Mouse (Mus musculus): Measurements from ENCODE around the gene Tnp1. TPM values are rescaled to one million over a fixed set of nuclear protein-coding genes. Genes with fewer than 3 reads are reported as not detected.

Gene Tnp1
- polyA plus RNA-seq, 1 experiment from 2014 or later, result not detected

- 80% methylated on average over 6 of the region's 6 CpGs for WGBS
- H3K4me1 ChIP-seq (ENCODE audit: control insufficient read depth, insufficient read depth, low read length), result peaks cover 9% of the 10 kb centered on the region
- H3K27ac ChIP-seq (ENCODE audit: low read length), result no peak overlapping the region
- no peaks in the 10 kb centered on the region for H3K9me3 ChIP-seq (replicated peaks; ENCODE audit: control insufficient read depth, low read length)
- no peak for ATAC-seq (replicated peaks; ENCODE audit: extremely low read depth, insufficient read depth, low FRiP score)
- no peaks in the 10 kb centered on the region for H3K27me3 ChIP-seq (ENCODE audit: control insufficient read depth, insufficient read depth, low read length)
- no peak overlapping the region for H3K9ac ChIP-seq (ENCODE audit: low read length)
- no peak overlapping the region for H3K4me3 ChIP-seq (ENCODE audit: low read length)
- H3K36me3 ChIP-seq (ENCODE audit: control insufficient read depth, insufficient read depth), result no peaks in the 10 kb centered on the region
- no peak overlapping the region for H3K4me2 ChIP-seq (ENCODE audit: low read depth, low read length)
Measured at GRCm38 (mm10) chr1:73046896-73047672, 31.4 kb upstream of the Tnp1 start.

GRCm38 (mm10) chr1:73045948-73046685 is 30.4 kb upstream of the Tnp1 start:
- no peak overlapping the region for H3K27ac ChIP-seq (ENCODE audit: low read length)

GRCm38 (mm10) chr1:73043671-73044070 is 28.0 kb upstream of the Tnp1 start:
- H3K27ac ChIP-seq (ENCODE audit: low read length), result 0 out of 2 replicates have a peak overlapping the region, but pooled peaks have one; percentile 19
- peaks cover 12% of the 10 kb centered on the region for H3K4me1 ChIP-seq (ENCODE audit: control insufficient read depth, insufficient read depth, low read length)
- H3K27me3 ChIP-seq (ENCODE audit: control insufficient read depth, insufficient read depth, low read length), result no peaks in the 10 kb centered on the region
- H3K9me3 ChIP-seq (replicated peaks; ENCODE audit: control insufficient read depth, low read length), result no peaks in the 10 kb centered on the region
- H3K36me3 ChIP-seq (ENCODE audit: control insufficient read depth, insufficient read depth), result no peaks in the 10 kb centered on the region
- peak overlapping the region; percentile 42 for H3K4me2 ChIP-seq (ENCODE audit: low read depth, low read length)
- no peak overlapping the region for H3K9ac ChIP-seq (ENCODE audit: low read length)
- peak; percentile 75 for ATAC-seq (replicated peaks; ENCODE audit: extremely low read depth, insufficient read depth, low FRiP score)
- no peak overlapping the region for H3K4me3 ChIP-seq (ENCODE audit: low read length)
- 34% methylated on average over 10 of the region's 10 CpGs for WGBS

More at GRCm38 (mm10) chr1:73045948-73046685, 30.4 kb upstream of the Tnp1 start:
- no peaks in the 10 kb centered on the region for H3K27me3 ChIP-seq (ENCODE audit: control insufficient read depth, insufficient read depth, low read length)
- H3K36me3 ChIP-seq (ENCODE audit: control insufficient read depth, insufficient read depth), result no peaks in the 10 kb centered on the region
- H3K4me3 ChIP-seq (ENCODE audit: low read length), result no peak overlapping the region
- H3K4me2 ChIP-seq (ENCODE audit: low read depth, low read length), result no peak overlapping the region
- 48% methylated on average over 9 of the region's 9 CpGs for WGBS
- no peaks in the 10 kb centered on the region for H3K9me3 ChIP-seq (replicated peaks; ENCODE audit: control insufficient read depth, low read length)
- ATAC-seq (replicated peaks; ENCODE audit: extremely low read depth, insufficient read depth, low FRiP score), result no peak
- H3K4me1 ChIP-seq (ENCODE audit: control insufficient read depth, insufficient read depth, low read length), result peaks cover 9% of the 10 kb centered on the region
- H3K9ac ChIP-seq (ENCODE audit: low read length), result no peak overlapping the region

- 78% methylated on average over 3 of the region's 3 CpGs for WGBS
- ATAC-seq (replicated peaks; ENCODE audit: extremely low read depth, insufficient read depth, low FRiP score), result no peak
- no peak overlapping the region for H3K4me2 ChIP-seq (ENCODE audit: low read depth, low read length)
- no peak overlapping the region for H3K9ac ChIP-seq (ENCODE audit: low read length)
- H3K4me3 ChIP-seq (ENCODE audit: low read length), result no peak overlapping the region
- H3K9me3 ChIP-seq (replicated peaks; ENCODE audit: control insufficient read depth, low read length), result no peaks in the 10 kb centered on the region
- H3K27me3 ChIP-seq (ENCODE audit: control insufficient read depth, insufficient read depth, low read length), result no peaks in the 10 kb centered on the region
- no peaks in the 10 kb centered on the region for H3K36me3 ChIP-seq (ENCODE audit: control insufficient read depth, insufficient read depth)
- H3K4me1 ChIP-seq (ENCODE audit: control insufficient read depth, insufficient read depth, low read length), result peaks cover 18% of the 10 kb centered on the region
- no peak overlapping the region for H3K27ac ChIP-seq (ENCODE audit: low read length)
Measured at GRCm38 (mm10) chr1:73040691-73041425, 25.1 kb upstream of the Tnp1 start.

GRCm38 (mm10) chr1:73038532-73038931 is 22.8 kb upstream of the Tnp1 start:
- H3K9ac ChIP-seq (ENCODE audit: low read length), result no peak overlapping the region
- 0 out of 2 replicates have a peak, but pooled peaks have one; percentile 10 for ATAC-seq (replicated peaks; ENCODE audit: extremely low read depth, insufficient read depth, low FRiP score)
- no peaks in the 10 kb centered on the region for H3K27me3 ChIP-seq (ENCODE audit: control insufficient read depth, insufficient read depth, low read length)
- H3K4me1 ChIP-seq (ENCODE audit: control insufficient read depth, insufficient read depth, low read length), result peaks cover 11% of the 10 kb centered on the region
- no peak overlapping the region for H3K4me2 ChIP-seq (ENCODE audit: low read depth, low read length)
- 31% methylated on average over 3 of the region's 3 CpGs for WGBS
- no peak overlapping the region for H3K4me3 ChIP-seq (ENCODE audit: low read length)
- no peak overlapping the region for H3K27ac ChIP-seq (ENCODE audit: low read length)
- H3K36me3 ChIP-seq (ENCODE audit: control insufficient read depth, insufficient read depth), result no peaks in the 10 kb centered on the region
- no peaks in the 10 kb centered on the region for H3K9me3 ChIP-seq (replicated peaks; ENCODE audit: control insufficient read depth, low read length)

- no peaks in the 10 kb centered on the region for H3K27me3 ChIP-seq (ENCODE audit: control insufficient read depth, insufficient read depth, low read length)
- H3K4me2 ChIP-seq (ENCODE audit: low read depth, low read length), result no peak overlapping the region
- no peak overlapping the region for H3K27ac ChIP-seq (ENCODE audit: low read length)
- peaks cover 9% of the 10 kb centered on the region for H3K4me1 ChIP-seq (ENCODE audit: control insufficient read depth, insufficient read depth, low read length)
- H3K36me3 ChIP-seq (ENCODE audit: control insufficient read depth, insufficient read depth), result no peaks in the 10 kb centered on the region
- no peak overlapping the region for H3K4me3 ChIP-seq (ENCODE audit: low read length)
- no peak for ATAC-seq (replicated peaks; ENCODE audit: extremely low read depth, insufficient read depth, low FRiP score)
- WGBS, result 78% methylated on average over 3 of the region's 3 CpGs
- H3K9me3 ChIP-seq (replicated peaks; ENCODE audit: control insufficient read depth, low read length), result no peaks in the 10 kb centered on the region
- H3K9ac ChIP-seq (ENCODE audit: low read length), result no peak overlapping the region
Measured at GRCm38 (mm10) chr1:73036536-73036935, 20.8 kb upstream of the Tnp1 start.

GRCm38 (mm10) chr1:73035726-73036125 is 20.0 kb upstream of the Tnp1 start:
- H3K9me3 ChIP-seq (replicated peaks; ENCODE audit: control insufficient read depth, low read length), result no peaks in the 10 kb centered on the region
- ATAC-seq (replicated peaks; ENCODE audit: extremely low read depth, insufficient read depth, low FRiP score), result no peak
- H3K4me1 ChIP-seq (ENCODE audit: control insufficient read depth, insufficient read depth, low read length), result peaks cover 9% of the 10 kb centered on the region
- WGBS, result 75% methylated on average over 3 of the region's 3 CpGs
- no peak overlapping the region for H3K4me2 ChIP-seq (ENCODE audit: low read depth, low read length)
- H3K36me3 ChIP-seq (ENCODE audit: control insufficient read depth, insufficient read depth), result no peaks in the 10 kb centered on the region
- no peaks in the 10 kb centered on the region for H3K27me3 ChIP-seq (ENCODE audit: control insufficient read depth, insufficient read depth, low read length)
- no peak overlapping the region for H3K27ac ChIP-seq (ENCODE audit: low read length)
- H3K9ac ChIP-seq (ENCODE audit: low read length), result no peak overlapping the region
- H3K4me3 ChIP-seq (ENCODE audit: low read length), result no peak overlapping the region

GRCm38 (mm10) chr1:73032491-73032890 is 16.8 kb upstream of the Tnp1 start:
- 76% methylated on average over 5 of the region's 5 CpGs for WGBS
- no peak overlapping the region for H3K4me2 ChIP-seq (ENCODE audit: low read depth, low read length)
- no peak for ATAC-seq (replicated peaks; ENCODE audit: extremely low read depth, insufficient read depth, low FRiP score)

More at GRCm38 (mm10) chr1:73032491-73032890, 16.8 kb upstream of the Tnp1 start:
- no peaks in the 10 kb centered on the region for H3K27me3 ChIP-seq (ENCODE audit: control insufficient read depth, insufficient read depth, low read length)
- no peaks in the 10 kb centered on the region for H3K9me3 ChIP-seq (replicated peaks; ENCODE audit: control insufficient read depth, low read length)
- H3K4me3 ChIP-seq (ENCODE audit: low read length), result no peak overlapping the region
- H3K4me1 ChIP-seq (ENCODE audit: control insufficient read depth, insufficient read depth, low read length), result no peaks in the 10 kb centered on the region
- no peak overlapping the region for H3K9ac ChIP-seq (ENCODE audit: low read length)
- H3K27ac ChIP-seq (ENCODE audit: low read length), result no peak overlapping the region
- no peaks in the 10 kb centered on the region for H3K36me3 ChIP-seq (ENCODE audit: control insufficient read depth, insufficient read depth)

All from heart, embryonic 16.5 days (tissue).